Mouse (Mus musculus) Patski (cell line): ENCODE data around the gene Arhgef3. TPM values are rescaled to one million over a fixed set of nuclear protein-coding genes. Genes with fewer than 3 reads are reported as not detected.

Source experiments
- ATAC-seq: fragments of 100-300 bp; one replicate; pipeline ENCODE4 v1.8.0; 2021
- CTCF ChIA-PET: fragments of 350-600 bp; sonication (Branson Sonifier 250); formaldehyde crosslinking; loops from one replicate; lab custom pipeline; 2022; ENCODE audit warnings: inconsistent platforms; lab: Charles Lee
- POLR2A ChIA-PET: fragments of 350-600 bp; sonication (Branson Sonifier 250); formaldehyde crosslinking; loops from one replicate; lab custom pipeline; 2022; ENCODE audit warnings: antibody characterized with exemption, inconsistent platforms; lab: Charles Lee
- DNase-seq: peaks from one replicate; pipeline ENCODE4 v3.0.0-alpha.2; 2011; ENCODE audit warnings: low read depth, low spot score
- H3K27me3 ChIP-seq: fragments of 371-371 bp; one replicate; pipeline ENCODE4 v1.5.1; 2021
- CTCF ChIP-seq: fragments of 100-300 bp; IDR thresholded peaks from one replicate; pipeline ENCODE4 v1.5.1; 2021
- in situ Hi-C: fragments of 300-500 bp; cut with MboI; formaldehyde crosslinking; loops from 3 replicates; pipeline ENCODE4 v1.11.1; 2018; ENCODE audit warnings: low pct_unique_long_range_greater_than_20kb, mixed read lengths
- polyA plus RNA-seq: library from polyadenylated mRNA; unstranded; gene quantifications from one replicate; pipeline ENCODE4 v1.2.3, GENCODE M21; 2021

Gene Arhgef3
- polyA plus RNA-seq, 1 experiment from 2014 or later = 3.4 TPM

DNA sequence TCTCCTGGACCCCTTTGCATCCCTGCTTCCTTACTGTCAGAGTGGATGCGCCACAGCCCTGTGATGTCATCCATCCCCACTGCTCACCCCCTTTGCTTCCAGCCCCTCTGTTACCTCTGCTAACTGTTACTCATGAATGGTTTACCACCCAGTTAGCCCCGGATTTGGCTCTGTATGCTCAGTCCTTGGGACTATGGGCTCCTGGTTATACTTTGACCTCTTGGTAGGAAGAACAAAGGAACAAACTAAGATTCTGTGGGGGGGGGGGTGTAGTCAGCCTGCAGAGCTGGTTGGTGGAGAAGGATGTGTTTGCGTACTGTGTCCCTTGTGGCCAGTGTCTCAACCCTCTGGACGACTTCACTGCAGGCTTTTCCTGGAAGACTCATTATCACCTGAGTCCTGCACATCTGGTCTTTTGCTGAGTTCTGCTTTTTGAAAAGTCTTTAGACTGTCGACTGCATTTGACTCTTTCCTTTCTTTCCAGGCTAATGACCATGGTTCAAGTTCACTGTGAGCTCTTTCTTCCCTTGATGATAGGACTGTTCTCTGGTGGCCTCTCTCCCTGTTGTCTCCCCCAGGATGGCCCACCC lies 250.1 kb downstream of the Arhgef3 start:
- CTCF ChIA-PET = no interaction called here
- in situ Hi-C loops = no loop called here
- DNase-seq (no peak), ATAC-seq (no peak)
- no peak for TF ChIP-seq CTCF
- no peaks in the 10 kb centered on the region for H3K27me3 ChIP-seq
- POLR2A ChIA-PET = no interaction called here

DNA sequence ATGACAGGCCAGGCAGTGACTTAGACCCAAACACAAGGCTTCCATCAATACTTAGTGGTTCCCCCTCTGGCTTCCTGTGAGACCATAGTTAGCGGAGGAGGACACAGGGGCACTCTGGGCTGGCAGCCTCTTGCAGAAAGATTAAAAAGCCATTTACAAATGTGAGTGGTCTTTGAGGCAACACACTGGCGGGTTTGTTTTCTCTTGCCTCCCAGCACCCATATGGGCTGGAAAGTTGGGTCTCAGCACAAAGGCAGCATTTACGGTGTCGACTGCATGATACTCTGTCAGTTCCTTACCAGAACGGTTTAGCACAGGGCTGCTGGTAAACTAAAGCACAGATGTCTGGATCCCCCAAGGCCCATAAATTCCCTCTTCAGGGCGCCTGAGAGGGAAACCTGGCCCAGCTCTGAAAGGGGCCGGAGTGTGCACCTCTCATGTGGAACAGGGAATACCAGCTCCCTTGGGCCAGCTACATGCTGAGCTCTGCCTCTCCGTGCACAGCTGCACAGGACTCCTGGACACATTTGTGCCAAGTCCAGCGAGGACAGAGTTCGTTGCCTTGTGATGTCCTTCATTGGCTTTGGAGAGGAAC lies 252.5 kb downstream of the Arhgef3 start:
- H3K27me3 ChIP-seq = no peaks in the 10 kb centered on the region
- CTCF ChIA-PET = no interaction called here
- DNase-seq (no peak), ATAC-seq (no peak)
- TF ChIP-seq CTCF = no peak
- POLR2A ChIA-PET = no interaction called here
- in situ Hi-C loops = no loop called here

DNA sequence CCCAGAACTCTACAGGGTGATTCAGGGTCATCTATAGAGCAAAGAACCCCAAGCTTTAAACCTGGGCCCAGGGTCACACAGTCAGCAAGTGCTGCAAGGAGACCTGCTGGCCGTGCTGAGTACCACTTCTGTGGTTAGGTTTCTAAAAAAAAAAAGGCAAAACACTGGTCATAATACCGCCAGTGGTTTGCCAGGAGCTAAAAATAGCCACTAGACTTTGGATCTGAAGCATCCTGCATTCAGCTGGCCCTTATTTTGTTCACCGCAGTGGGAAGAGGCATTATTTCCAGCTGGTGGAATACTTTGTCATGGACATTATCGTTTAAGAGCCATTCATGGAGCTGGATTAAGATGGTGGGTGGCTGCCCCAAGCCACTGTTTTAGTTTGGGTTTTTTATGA lies 253.9 kb downstream of the Arhgef3 start:
- TF ChIP-seq CTCF = no peak
- H3K27me3 ChIP-seq = no peaks in the 10 kb centered on the region
- ChIA-PET POLR2A (no interaction called here), CTCF (interaction anchor here (1.6 kb wide), 1 partner anchor 11 kb away, joined by 3 read pairs; no protein-coding TSS in a partner anchor)
- in situ Hi-C loops = no loop called here
- DNase-seq (peak; percentile 53), ATAC-seq (peak; percentile 57)

DNA sequence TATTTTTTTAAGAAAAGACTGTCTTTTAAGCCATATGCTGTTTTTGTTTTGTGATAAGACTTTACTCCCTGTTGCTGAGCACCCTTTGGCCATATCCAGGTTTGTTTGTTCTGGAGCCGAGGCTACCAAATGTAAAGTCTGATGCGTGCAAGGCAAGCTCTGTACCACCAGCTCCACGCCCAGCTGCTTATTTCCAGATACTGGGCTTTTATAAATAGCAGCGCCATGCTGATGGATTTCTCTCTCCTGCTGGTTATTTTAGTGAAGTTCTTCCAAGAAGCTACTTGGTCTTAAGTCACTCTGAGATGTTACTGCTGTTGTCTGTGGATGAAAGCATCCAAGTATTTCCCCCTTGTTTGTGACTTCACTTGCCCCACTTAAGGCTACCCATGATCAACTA lies 254.8 kb downstream of the Arhgef3 start:
- POLR2A ChIA-PET = interaction anchor here (0.7 kb wide), 1 partner anchor 47 kb away, joined by 3 read pairs; no protein-coding TSS in a partner anchor
- TF ChIP-seq CTCF = no peak
- no peak for ATAC-seq

GRCm38 (mm10) chr14:27371669-27372076 lies 257.0 kb downstream of the Arhgef3 start:
- CTCF ChIA-PET = interaction anchor here (1.3 kb wide), 1 partner anchor 14 kb away, joined by 3 read pairs; no protein-coding TSS in a partner anchor
- no peak for ATAC-seq

More for the DNA sequence above, 254.8 kb downstream of the Arhgef3 start:
- no peaks in the 10 kb centered on the region for H3K27me3 ChIP-seq
- no peak for DNase-seq
- in situ Hi-C loops = no loop called here
- CTCF ChIA-PET = interaction anchor here (1.6 kb wide), 1 partner anchor 11 kb away, joined by 3 read pairs; no protein-coding TSS in a partner anchor

GRCm38 (mm10) chr14:27373498-27373897 lies 258.8 kb downstream of the Arhgef3 start:
- POLR2A ChIA-PET = interaction anchor here (0.6 kb wide), 1 partner anchor 31 kb away, joined by 3 read pairs; no protein-coding TSS in a partner anchor

More at GRCm38 (mm10) chr14:27371669-27372076, 257.0 kb downstream of the Arhgef3 start:
- no peak for DNase-seq
- in situ Hi-C loops = no loop called here
- TF ChIP-seq CTCF = no peak
- POLR2A ChIA-PET = no interaction called here
- H3K27me3 ChIP-seq = no peaks in the 10 kb centered on the region

GRCm38 (mm10) chr14:27376115-27376648 lies 261.5 kb downstream of the Arhgef3 start:
- DNase-seq = no peak
- no peak for ATAC-seq
- TF ChIP-seq CTCF = no peak
- in situ Hi-C loops = no loop called here
- ChIA-PET POLR2A (interaction anchor here (0.6 kb wide), 2 partner anchors 53 to 134 kb away, joined by 4 to 5 read pairs; no protein-coding TSS in a partner anchor), CTCF (interaction anchor here (0.8 to 1.4 kb wide), 3 partner anchors 25 to 29 kb away, joined by 3 to 4 read pairs (median 3); no protein-coding TSS in a partner anchor)
- H3K27me3 ChIP-seq = no peaks in the 10 kb centered on the region

More at GRCm38 (mm10) chr14:27373498-27373897, 258.8 kb downstream of the Arhgef3 start:
- in situ Hi-C loops = no loop called here
- CTCF ChIA-PET = no interaction called here
- H3K27me3 ChIP-seq = no peaks in the 10 kb centered on the region
- DNase-seq = no peak
- ATAC-seq = no peak
- no peak for TF ChIP-seq CTCF

- H3K27me3 ChIP-seq = no peaks in the 10 kb centered on the region
- TF ChIP-seq CTCF = no peak
- ChIA-PET POLR2A (no interaction called here), CTCF (no interaction called here)
- DNase-seq (no peak), ATAC-seq (no peak)
- in situ Hi-C loops = no loop called here
Observed at GRCm38 (mm10) chr14:27378669-27379068, 264.0 kb downstream of the Arhgef3 start.

GRCm38 (mm10) chr14:27379404-27379803 lies 264.7 kb downstream of the Arhgef3 start:
- TF ChIP-seq CTCF = no peak
- ATAC-seq (no peak), DNase-seq (no peak)
- no peaks in the 10 kb centered on the region for H3K27me3 ChIP-seq
- ChIA-PET CTCF (no interaction called here), POLR2A (no interaction called here)
- in situ Hi-C loops = no loop called here

GRCm38 (mm10) chr14:27381459-27381858 lies 266.8 kb downstream of the Arhgef3 start:
- ATAC-seq (no peak), DNase-seq (no peak)
- CTCF ChIA-PET = no interaction called here
- no peaks in the 10 kb centered on the region for H3K27me3 ChIP-seq
- in situ Hi-C loops = no loop called here
- POLR2A ChIA-PET = no interaction called here
- TF ChIP-seq CTCF = no peak
